Mouse (Mus musculus) adrenal gland, adult (tissue): ENCODE results near the gene Kdm3a.

Experiments used
- DNase-seq, 2 experiments: peaks; one replicate each; pipeline ENCODE4 v3.0.0; 2022 to 2023; ENCODE audit warnings: low spot score in 1 of 2; ENCODE audit not compliant: inconsistent age in 2 of 2

The Kdm3a gene

DNA sequence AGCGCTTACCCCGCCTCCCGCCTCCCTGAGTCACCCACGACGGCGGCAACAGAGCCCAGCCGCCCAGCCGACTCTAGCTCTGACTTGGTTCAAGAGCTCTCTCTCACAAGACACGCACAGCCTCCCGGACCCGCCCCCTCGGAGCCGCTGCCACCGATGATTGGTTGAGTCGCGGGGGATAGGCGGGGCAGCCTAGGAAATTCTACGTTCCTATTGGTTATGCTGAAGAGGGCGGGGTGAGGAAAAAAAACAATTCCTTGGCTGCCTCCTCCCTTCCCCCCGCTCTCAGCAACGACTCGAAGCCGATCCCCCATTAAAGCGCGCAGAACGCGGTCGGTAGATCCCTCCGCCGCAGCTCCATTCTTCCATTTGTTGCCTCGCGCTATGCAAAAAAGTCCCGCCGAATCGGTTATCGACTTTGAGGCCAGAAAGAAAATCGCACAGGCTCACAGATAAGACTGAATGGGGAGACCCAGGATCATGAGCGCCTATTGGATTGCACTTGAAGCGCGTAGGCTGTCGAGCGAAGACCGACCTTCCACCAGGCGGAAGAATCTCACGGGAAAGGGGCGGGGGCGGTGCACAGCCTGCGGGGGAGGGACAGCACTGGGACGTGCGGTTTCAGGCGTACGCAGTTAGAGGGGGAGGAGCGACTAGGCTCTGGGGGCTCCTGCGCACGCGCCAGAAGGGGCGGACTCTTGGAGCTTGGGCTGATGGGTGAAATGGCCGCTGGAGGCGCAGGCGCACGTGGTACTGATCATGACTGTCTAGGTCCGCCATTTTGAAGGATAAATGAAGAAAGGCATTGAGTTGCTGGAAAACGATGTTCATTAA is at the start of gene Kdm3a:
Gene Kdm3a (minus strand): TSS at position 162 of the 834 bp plus-strand sequence.
- DNase-seq = peak; percentile 99 to 100

DNA sequence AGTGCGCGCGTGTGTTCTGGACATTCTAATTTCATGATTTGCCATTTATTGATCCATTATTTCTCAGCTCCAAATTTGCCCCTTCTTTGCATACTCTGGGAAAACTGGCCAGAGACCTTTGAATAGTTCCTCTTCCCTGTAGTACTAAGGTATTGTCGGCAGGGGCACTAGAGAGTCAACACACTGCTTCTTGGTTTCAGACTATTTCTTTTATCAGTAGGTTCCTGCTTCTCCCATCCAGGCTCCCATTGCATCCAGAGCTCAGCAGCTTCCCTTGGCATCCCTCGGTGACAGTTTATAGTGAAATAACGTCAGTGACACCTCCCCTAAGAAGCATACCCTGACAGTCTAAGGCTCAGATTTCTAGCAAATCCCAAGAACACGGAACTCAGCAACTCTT is 46.1 kb upstream of the Kdm3a start:
- peak in 1 of 2 experiments; percentile 57 for DNase-seq

DNA sequence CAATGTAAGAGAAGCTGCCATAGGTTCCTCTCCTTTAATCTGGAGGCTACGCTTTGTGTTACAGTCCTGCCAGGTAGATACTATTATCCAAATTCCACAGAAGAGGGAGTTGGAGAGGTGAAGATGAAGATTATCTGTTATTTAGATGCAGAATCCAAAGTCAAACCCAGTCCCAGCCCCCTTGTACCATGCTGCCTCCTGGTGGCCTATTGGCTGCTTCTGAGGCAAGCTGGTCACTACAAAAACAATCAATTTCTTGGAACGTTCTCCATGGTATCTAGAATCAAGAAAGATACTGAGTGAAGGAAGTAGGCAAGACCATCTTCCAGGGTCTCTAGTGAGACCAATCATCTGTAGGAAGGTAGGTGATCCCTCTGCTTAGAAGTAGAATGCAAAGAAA is 40.4 kb upstream of the Kdm3a start:
- peak; percentile 35 to 62 for DNase-seq

DNA sequence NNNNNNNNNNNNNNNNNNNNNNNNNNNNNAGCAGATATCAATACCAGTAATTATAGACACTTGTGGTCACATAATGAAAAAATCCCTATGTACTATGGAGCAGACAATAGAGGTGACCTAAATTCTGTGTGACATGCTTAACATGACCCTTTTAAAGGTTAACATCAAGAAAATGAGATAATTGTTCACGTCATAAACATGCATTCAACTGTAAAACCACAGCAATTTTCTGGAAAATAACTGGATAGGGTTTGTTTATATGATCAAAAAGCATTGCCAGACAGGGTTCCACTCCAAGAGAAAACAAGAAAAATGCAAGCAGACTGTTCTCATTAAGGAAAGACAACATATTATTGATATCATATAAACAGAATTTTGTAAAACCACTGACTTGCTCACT is 31.7 kb upstream of the Kdm3a start:
- DNase-seq = no peak

DNA sequence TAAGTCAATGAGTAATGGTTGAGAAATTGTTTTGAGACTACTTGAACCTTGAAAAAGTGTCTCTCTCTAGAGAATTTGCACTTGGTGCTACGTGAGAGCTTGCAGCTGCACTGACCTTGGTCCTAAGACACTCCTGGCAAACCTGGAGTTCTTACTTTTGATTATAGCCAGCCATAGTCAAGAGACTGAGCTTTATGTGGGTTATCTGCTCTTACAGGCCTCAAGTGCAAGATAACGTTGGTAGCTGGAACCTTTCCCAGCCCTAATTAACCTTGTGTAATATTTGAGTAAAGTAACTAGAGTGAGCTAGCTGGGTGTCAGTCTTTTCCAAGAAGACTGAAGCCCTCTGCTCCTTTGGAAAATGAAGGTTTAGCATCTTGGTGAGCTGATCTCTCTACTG is 25.5 kb upstream of the Kdm3a start:
- DNase-seq = peak in 1 of 2 experiments; percentile 41

DNA sequence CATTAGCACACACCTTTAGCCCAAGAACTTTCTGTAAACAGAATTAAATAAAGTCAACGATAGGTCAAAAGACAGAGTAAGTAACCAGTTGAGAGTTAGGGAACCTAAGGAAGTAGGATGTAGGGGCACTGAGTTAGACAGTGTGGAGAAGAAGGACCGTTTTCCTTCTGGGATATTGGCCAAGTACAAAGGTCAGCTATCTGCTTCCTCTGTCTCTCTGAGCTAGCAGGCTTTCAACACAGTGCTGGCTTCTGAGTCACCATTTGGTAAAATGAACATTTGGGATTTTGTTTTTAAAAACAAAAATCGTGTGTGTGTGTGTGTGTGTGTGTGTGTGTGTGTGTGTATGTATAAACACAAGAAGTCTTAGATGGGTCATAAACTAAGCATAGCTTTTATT is 23.0 kb upstream of the Kdm3a start:
- DNase-seq = peak; percentile 11 to 54

DNA sequence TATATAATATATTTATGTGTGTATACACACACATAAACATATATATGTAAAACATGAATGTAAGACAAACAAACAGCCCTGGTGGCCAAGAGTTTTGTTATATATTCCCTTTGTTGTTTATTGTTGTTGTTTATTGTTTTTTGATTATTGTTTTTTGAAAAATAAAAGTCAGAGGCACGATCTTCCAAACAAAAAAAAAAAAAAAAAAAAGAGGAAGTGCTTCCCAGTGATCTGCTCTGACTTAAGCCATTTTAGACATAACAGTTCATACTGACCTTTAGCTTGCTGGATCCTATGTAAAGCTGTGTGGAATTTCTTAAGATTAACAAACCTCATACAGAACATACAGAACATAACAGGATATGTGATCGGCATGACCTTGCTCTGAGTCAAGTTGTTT is 19.1 kb upstream of the Kdm3a start:
- DNase-seq = no peak

DNA sequence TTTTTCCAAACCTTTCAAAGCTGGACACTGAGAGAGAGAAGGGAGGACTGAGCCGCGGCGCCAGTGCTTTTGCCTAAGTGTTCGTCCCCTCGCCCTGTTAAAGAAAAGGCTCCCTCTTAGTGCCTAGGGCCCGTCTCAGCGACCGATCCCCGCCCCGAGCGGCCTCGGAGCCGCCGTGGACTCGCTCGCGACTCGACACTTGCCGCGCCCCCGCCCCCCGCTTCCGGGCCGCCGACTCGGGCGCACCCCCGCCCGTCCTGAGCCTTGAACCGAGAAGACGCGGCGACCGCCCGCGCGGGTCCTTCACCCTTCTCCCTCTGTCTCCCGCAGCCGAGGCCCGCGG is 333 bp downstream of the Kdm3a start:
- no peak for DNase-seq

DNA sequence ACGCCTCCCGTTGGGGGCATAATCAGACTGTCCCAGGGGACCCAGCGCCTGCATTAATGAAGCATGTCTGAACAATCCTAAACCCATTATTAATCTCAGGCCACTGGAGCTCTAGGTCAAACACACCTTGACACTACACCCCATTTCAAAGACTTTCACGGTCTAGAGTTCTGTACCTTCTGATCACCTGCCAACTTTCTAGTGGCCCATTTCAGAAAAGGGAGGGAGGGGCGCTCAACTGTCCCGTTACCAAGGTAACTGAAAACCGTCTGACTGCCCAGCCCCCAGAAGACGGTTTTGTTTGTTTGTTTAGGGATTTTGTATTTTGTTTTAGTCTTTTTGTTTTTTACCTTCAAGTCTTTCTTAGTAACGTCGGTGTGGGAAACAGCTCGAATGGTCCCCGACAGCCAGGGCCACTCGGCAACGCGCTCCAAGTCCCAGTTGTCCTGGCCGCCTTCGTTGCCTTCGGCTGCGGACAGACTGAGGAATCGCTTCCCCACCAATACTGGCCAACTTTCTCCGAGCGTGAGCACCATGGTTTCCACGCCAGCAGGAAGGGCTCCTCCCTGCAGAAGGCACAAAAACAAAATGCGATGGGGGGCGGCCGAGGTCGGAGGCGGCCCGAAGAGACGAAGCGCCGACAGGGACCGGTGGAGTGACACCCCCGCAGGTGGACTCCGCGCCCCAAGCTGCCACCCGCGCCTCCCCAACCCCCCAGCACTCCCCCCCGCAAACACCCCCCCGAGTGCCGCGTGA is 906 bp downstream of the Kdm3a start:
- DNase-seq = peak; percentile 71 to 88

DNA sequence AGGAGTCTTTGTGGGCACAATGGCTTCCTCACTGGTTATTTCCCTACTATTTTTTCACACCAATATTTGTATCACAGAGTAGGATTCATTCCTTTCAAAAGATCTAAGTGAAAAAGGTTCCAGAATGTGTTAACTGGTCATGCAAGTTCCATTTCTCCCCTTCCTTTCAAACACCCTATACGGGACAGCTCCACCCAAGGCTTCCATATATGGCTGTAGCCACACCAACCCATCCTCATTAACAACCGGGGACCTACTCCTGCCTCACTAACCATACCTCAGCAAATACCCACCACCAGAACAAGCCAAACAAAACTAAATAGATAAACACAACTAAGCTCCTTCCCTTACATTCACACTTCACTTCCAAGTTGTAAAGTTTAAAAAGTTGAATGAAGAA is 1.6 kb downstream of the Kdm3a start:
- peak in 1 of 2 experiments; percentile 39 for DNase-seq

DNA sequence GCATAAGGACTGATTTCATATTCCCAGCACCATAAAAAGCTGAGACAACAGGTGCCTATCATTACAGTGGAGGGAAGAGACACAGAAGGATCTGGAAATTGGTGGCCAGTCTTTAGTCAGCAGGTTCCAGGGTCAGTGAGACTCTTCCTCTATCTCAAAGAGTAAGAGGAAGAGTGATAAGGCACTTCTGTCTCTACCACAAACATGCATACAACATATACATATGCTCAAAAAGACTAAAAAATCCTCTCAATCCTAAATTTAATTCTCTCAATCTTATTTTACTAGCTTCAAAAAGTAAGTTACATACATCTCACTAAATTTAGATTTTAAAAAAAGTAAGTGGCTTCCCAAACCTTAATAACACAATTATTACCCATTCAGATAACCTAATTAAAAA is 5.5 kb downstream of the Kdm3a start:
- no peak for DNase-seq

DNA sequence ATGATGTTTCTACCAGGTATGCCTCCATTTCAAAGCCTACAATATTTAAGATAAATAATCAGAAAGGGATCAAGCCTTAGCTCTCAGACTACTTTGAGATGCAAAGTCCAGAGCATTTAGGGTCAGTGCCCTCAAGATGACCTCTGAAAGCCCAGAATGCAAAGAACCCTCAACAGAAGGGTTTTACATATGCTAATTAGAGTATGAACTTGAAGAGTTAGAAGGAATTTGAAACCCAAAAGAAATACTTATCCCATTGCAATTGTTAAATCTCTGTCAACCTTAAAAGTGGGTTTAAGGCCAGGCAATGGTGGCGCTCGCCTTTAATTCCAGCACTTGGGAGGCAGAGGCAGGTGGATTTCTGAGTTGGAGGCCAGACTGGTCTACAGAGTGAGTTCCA is 6.8 kb downstream of the Kdm3a start:
- no peak for DNase-seq

DNA sequence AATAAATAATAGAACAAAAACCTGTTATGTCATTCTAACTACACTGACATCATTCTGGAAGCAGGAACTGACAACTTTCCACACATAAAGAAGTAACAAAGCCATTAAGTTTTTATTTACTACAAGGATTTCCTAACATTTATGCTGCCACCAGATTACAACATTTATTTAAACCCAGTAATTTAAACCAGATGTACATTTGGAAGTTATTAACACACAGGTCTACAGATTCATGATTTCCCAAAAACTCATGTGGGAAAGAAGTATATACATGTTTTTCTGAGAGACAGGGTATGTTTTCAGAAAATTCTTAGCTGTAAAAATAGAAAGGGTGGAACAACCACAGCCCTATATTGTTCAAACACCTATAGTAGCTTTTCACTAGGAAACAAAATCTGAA is 8.1 kb downstream of the Kdm3a start:
- no peak for DNase-seq

DNA sequence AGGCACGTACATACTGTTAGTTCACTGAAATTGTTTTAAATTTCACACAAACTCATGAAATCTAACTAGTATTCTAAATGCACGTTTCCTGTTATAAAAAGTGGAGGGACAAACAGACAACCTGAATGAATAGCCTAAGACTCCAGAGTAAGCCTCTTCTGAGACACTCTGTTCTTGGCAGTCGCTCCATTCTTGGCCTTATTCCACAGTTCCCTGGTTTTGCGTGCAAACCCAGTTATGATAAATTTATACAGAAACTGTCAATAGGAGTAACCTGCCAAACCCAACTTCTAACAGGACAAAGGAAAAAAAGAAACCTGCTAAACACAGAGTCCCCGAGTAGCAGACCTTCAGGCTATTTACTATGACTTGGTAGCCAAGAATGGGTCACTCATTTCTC is 10.8 kb downstream of the Kdm3a start:
- peak; percentile 64 to 68 for DNase-seq

DNA sequence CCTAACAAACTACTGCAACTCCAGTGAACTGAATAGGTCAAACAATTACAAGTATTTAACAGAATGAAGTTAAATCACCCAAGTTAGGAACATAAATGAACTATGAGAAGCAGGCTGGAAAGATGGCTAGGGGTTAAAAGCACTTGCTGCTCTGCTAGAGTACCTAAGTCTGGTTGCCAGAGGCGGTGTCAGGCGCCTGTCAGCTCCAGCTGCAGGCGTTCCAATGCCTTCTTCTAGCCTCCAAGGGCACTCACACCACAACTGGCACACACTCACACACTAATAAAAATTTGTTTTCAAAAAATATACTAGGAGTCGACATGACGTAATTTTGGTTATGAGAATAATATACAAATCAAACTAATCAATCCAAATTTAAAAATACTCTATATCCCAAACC is 11.2 kb downstream of the Kdm3a start:
- DNase-seq = no peak

DNA sequence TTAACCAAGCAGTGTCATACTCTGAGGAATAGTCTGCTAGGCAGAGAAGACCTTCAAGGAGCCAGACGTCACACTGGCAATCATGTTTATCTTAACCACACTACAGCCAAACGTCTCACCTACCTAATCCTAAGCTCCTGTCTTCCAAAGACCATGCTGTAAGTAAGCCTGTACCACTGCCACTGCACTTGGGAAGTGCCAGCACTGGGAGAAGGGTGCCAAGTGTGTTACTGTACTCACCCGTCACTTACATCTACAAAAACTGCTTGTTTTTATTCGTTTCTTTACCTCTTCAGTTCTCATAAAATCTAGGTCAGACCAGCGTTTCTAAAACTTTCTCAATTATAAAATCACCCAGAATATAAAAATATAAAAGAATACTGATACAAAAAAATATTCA is 15.8 kb downstream of the Kdm3a start:
- DNase-seq = no peak

DNA sequence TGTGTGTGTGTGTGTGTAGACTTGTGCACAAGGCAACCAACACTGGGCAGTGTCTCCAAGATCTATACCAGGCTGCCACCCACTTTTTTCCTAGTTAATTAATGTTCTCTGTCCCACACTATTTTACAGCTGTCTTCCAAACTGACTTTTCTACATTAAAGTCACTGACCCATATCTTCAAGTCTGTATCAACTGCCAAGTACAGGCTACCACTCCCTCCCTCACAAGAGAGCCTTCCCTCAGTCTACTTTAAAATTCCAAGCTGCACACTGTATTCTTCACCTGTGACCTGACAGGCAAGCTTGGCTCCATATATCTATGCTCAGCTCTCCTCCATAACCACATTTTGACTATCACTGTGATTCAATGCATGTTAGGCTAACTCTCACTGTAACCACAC is 19.6 kb downstream of the Kdm3a start:
- DNase-seq = no peak

DNA sequence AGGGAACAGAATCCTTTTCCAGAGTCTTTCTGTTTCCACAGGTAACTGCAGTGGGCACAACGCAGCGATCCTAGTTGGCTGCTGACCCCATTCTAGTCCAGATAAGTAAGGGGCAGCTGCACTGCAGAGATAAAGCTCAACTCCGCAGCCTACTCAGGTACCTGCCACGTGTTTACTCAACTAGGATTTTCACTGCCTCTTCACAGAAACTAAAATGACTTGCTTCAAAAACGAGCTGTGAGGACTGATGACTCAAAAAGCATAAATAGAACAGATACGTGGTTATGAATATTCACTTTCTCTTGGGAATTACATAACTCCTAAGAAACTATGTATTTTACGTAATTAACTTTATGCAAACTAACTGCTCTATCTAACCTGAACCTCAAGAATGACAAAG is 22.8 kb downstream of the Kdm3a start:
- no peak for DNase-seq

DNA sequence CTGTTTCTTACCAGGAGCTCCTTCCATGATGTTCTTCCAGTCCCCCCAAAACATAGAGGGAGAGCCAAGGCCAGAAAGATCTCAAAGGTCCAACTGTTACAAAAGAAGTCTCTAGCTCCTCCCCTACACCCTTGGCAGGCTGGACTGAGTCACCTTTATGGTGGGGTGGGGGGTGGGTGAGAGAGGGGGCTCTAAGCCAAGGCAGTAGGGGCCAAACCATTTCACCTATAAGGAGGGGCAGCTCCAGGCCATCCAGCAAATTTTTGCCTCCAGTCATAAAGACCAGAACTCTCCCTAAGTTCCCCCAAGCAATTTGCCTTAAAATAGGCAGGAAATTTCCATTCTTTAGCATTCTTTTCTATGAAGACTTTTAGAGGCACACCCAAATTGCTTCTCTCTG is 23.8 kb downstream of the Kdm3a start:
- peak in 1 of 2 experiments; percentile 58 for DNase-seq

DNA sequence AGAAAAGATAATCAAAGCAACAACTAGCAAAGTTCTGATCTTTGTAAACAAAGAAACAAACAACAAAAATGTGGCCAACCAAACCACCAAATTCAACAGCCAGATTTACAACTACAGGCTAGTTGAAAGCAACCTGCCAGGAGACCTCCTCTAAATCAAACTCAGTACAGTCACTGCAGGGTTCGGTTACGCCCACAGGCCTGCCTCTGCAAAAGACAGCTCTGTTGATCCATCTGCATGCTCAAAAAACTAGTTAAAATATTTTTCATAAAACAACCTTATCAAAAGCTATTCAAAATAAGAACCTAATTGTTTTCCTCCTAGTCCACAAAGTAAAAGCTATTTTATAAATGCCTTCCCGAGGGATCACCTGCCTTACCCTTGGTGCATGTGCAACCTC is 25.0 kb downstream of the Kdm3a start:
- no peak for DNase-seq

DNA sequence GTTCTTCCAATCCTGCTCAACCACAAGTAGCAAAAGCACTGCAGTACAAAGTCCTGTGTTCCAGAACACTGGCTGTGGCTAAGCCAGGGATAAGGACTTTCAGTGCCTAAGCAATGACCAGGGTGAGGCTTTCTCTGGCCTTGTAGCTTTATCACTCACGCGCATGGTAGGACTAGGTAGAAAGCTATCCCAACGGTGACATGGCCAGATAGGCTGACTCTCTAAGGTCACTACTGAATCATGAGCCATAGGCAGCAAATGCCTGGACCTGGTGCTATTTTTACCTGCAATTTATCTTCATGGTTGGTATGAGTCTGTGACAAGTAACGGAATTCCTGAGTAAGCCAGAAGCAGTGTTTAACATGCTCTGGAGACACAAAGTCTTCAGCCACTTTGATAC is 42.6 kb downstream of the Kdm3a start:
- peak; percentile 52 to 75 for DNase-seq

DNA sequence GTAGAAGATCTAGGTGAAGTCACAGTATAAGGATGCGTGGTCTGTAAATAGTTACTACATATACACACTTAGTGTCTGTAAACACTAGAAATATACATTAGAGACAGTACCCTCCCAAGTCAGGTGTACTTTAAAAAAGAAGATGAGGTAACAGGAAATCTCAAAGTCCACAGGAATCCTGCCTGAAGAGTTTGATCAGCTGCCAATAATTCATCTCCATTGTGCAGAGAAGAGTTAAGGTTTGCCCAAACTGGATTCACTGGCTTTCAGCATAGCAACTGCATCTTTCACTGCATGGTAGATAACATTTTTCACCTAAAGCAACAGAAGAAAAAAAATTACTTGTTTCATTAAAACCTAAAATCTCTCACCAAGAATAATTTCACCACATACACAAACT is 43.4 kb downstream of the Kdm3a start:
- no peak for DNase-seq

DNA sequence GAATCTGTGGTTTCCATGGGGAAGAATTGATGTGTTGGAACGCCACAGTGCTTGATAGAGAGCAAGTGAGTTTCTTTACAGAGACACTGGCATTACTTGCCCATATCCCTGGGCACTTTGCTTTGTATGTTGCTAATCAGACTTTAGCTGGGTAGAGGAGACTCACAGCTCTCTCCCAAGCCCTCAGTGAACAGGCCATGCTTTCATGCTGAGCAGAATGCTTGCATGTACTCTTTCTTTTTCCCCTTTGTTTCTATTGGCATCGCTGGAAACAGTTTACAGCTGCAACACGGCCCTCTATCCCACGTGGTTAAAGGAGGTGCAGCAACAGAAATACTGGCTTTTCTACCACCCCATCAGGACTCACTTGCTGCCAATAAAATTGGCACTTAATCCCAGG is 49.6 kb downstream of the Kdm3a start:
- DNase-seq = no peak
